Mouse (Mus musculus): ENCODE measurements at regions not wholly inside any gene's neighbourhood (a gene's known extent, or its start where the extent isn't known, plus 50 kb on each side); places are given as distances from the start of the nearest gene placed in this dataset.

- no peak overlapping the region for H3K27ac ChIP-seq (ENCODE audit: low read length)
- H3K9ac ChIP-seq (ENCODE audit: low read length) = no peak overlapping the region
- H3K4me2 ChIP-seq (ENCODE audit: low read depth, low read length) = no peak overlapping the region
- 64% methylated on average over 4 of the region's 4 CpGs for WGBS
- H3K4me1 ChIP-seq (ENCODE audit: control insufficient read depth, insufficient read depth, low read length) = no peaks in the 10 kb centered on the region
- no peaks in the 10 kb centered on the region for H3K27me3 ChIP-seq (ENCODE audit: control insufficient read depth, insufficient read depth, low read length)
- no peak overlapping the region for H3K4me3 ChIP-seq (replicated peaks; ENCODE audit: low read length)
- no peak for ATAC-seq (ENCODE audit: insufficient read depth, low FRiP score)
- H3K36me3 ChIP-seq (ENCODE audit: control insufficient read depth, insufficient read depth, low read length) = no peaks in the 10 kb centered on the region
- no peaks in the 10 kb centered on the region for H3K9me3 ChIP-seq (replicated peaks; ENCODE audit: control insufficient read depth, low read length)
These were observed 86.1 kb downstream of the Abhd5 start for GRCm38 (mm10) chr9:122437464-122437863.

DNA sequence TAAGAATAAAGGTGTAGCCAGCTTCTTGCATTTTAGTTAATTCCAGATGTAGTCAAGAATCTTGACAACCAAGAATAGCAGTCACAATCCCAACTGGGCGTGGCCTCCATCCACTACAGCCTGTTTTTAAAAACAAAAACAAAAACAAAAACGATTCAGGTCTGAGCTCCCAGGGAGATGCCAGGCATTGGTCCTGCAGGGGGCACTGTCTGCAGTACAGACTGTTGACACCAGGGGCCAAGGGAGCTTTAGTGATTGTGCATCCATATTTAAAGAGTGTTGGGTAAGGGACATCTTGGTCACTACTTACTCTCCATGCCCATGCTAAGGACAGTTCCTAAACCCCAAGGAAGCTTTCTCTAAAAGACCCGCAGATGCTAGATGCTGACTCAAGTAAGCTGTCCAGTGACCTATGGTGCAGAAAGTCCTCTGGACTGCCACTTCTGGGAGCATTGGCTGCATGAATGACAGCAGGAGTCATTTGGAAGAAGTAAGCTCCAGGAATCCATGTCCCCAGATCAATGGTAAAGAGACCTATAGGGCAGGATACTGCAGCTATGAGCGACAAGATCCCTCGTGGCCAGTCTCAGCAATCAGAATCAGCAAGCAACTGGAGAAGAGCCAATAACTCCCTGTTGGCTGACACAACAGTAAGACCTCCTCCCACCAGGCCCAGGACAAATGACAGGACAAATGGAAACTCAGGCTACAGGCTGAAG, 95.1 kb downstream of the Abhd5 start:
- no peak overlapping the region for H3K27ac ChIP-seq (ENCODE audit: low read length)
- H3K27me3 ChIP-seq (ENCODE audit: control insufficient read depth, insufficient read depth, low read length) = no peaks in the 10 kb centered on the region
- H3K4me3 ChIP-seq (replicated peaks; ENCODE audit: low read length) = no peak overlapping the region
- no peaks in the 10 kb centered on the region for H3K9me3 ChIP-seq (replicated peaks; ENCODE audit: control insufficient read depth, low read length)
- H3K4me2 ChIP-seq (ENCODE audit: low read depth, low read length) = no peak overlapping the region
- 72% methylated on average over 5 of the region's 5 CpGs for WGBS
- no peaks in the 10 kb centered on the region for H3K36me3 ChIP-seq (ENCODE audit: control insufficient read depth, insufficient read depth, low read length)
- H3K4me1 ChIP-seq (ENCODE audit: control insufficient read depth, insufficient read depth, low read length) = no peaks in the 10 kb centered on the region
- no peak for ATAC-seq (ENCODE audit: insufficient read depth, low FRiP score)
- H3K9ac ChIP-seq (ENCODE audit: low read length) = no peak overlapping the region

- Histone ChIP-seq H3K27ac (ENCODE audit: low read length) (no peak overlapping the region), H3K27me3 (ENCODE audit: control insufficient read depth, insufficient read depth, low read length) (no peaks in the 10 kb centered on the region), H3K4me3 (replicated peaks; ENCODE audit: low read length) (no peak overlapping the region), H3K9me3 (replicated peaks; ENCODE audit: control insufficient read depth, low read length) (no peaks in the 10 kb centered on the region), H3K4me1 (ENCODE audit: control insufficient read depth, insufficient read depth, low read length) (no peaks in the 10 kb centered on the region), H3K36me3 (ENCODE audit: control insufficient read depth, insufficient read depth, low read length) (no peaks in the 10 kb centered on the region), H3K4me2 (ENCODE audit: low read depth, low read length) (no peak overlapping the region), H3K9ac (ENCODE audit: low read length) (no peak overlapping the region)
- ATAC-seq (ENCODE audit: insufficient read depth, low FRiP score) = no peak
- WGBS = 89% methylated on average over 7 of the region's 7 CpGs
These were observed 96.2 kb downstream of the Abhd5 start for GRCm38 (mm10) chr9:122447568-122447967.

GRCm38 (mm10) chr9:122448342-122448741, 96.9 kb downstream of the Abhd5 start:
- 38% methylated on average over 4 of the region's 4 CpGs for WGBS
- no peak overlapping the region for H3K27ac ChIP-seq (ENCODE audit: low read length)
- H3K36me3 ChIP-seq (ENCODE audit: control insufficient read depth, insufficient read depth, low read length) = no peaks in the 10 kb centered on the region
- ATAC-seq (ENCODE audit: insufficient read depth, low FRiP score) = no peak
- H3K9ac ChIP-seq (ENCODE audit: low read length) = no peak overlapping the region
- H3K4me3 ChIP-seq (replicated peaks; ENCODE audit: low read length) = no peak overlapping the region
- H3K27me3 ChIP-seq (ENCODE audit: control insufficient read depth, insufficient read depth, low read length) = no peaks in the 10 kb centered on the region
- H3K9me3 ChIP-seq (replicated peaks; ENCODE audit: control insufficient read depth, low read length) = no peaks in the 10 kb centered on the region
- H3K4me1 ChIP-seq (ENCODE audit: control insufficient read depth, insufficient read depth, low read length) = no peaks in the 10 kb centered on the region
- H3K4me2 ChIP-seq (ENCODE audit: low read depth, low read length) = no peak overlapping the region

DNA sequence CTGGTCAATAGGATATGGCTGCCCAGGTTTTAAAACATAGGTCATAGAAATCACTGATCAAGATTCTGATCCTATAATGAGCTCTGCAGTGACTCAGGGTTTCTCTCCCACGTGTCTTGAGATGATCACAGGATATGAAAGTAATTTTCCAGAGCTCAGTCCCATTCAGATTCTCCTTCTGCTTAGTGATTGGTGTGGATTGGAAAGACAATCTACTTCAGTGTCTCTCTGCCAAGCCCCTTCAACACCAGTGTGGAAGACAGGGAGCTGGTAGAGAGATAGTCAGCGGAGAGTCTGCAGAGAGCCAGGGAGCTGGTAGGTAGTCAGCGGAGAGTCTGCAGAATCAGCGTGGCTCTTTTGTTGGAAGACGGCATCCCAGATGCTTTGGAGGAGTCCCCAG, 99.1 kb downstream of the Abhd5 start:
- no peak overlapping the region for H3K4me2 ChIP-seq (ENCODE audit: low read depth, low read length)

GRCm38 (mm10) chr9:122455301-122455700, 103.9 kb downstream of the Abhd5 start:
- no peak overlapping the region for H3K9ac ChIP-seq (ENCODE audit: low read length)
- ATAC-seq (ENCODE audit: insufficient read depth, low FRiP score) = no peak
- no peak overlapping the region for H3K4me2 ChIP-seq (ENCODE audit: low read depth, low read length)
- H3K9me3 ChIP-seq (replicated peaks; ENCODE audit: control insufficient read depth, low read length) = no peaks in the 10 kb centered on the region
- H3K27me3 ChIP-seq (ENCODE audit: control insufficient read depth, insufficient read depth, low read length) = no peaks in the 10 kb centered on the region
- no peaks in the 10 kb centered on the region for H3K4me1 ChIP-seq (ENCODE audit: control insufficient read depth, insufficient read depth, low read length)
- H3K4me3 ChIP-seq (replicated peaks; ENCODE audit: low read length) = no peak overlapping the region
- no peaks in the 10 kb centered on the region for H3K36me3 ChIP-seq (ENCODE audit: control insufficient read depth, insufficient read depth, low read length)
- WGBS = 64% methylated on average over 8 of the region's 8 CpGs
- H3K27ac ChIP-seq (ENCODE audit: low read length) = no peak overlapping the region

More for the DNA sequence above, 99.1 kb downstream of the Abhd5 start:
- WGBS = 81% methylated on average over 5 of the region's 5 CpGs
- Histone ChIP-seq H3K4me3 (replicated peaks; ENCODE audit: low read length) (no peak overlapping the region), H3K27ac (ENCODE audit: low read length) (no peak overlapping the region), H3K9me3 (replicated peaks; ENCODE audit: control insufficient read depth, low read length) (no peaks in the 10 kb centered on the region), H3K4me1 (ENCODE audit: control insufficient read depth, insufficient read depth, low read length) (no peaks in the 10 kb centered on the region), H3K27me3 (ENCODE audit: control insufficient read depth, insufficient read depth, low read length) (no peaks in the 10 kb centered on the region), H3K9ac (ENCODE audit: low read length) (no peak overlapping the region), H3K36me3 (ENCODE audit: control insufficient read depth, insufficient read depth, low read length) (no peaks in the 10 kb centered on the region)
- ATAC-seq (ENCODE audit: insufficient read depth, low FRiP score) = no peak

GRCm38 (mm10) chr9:122455779-122456178, 104.4 kb downstream of the Abhd5 start:
- ATAC-seq (ENCODE audit: insufficient read depth, low FRiP score) = no peak
- H3K36me3 ChIP-seq (ENCODE audit: control insufficient read depth, insufficient read depth, low read length) = no peaks in the 10 kb centered on the region
- WGBS = 68% methylated on average over 6 of the region's 6 CpGs

DNA sequence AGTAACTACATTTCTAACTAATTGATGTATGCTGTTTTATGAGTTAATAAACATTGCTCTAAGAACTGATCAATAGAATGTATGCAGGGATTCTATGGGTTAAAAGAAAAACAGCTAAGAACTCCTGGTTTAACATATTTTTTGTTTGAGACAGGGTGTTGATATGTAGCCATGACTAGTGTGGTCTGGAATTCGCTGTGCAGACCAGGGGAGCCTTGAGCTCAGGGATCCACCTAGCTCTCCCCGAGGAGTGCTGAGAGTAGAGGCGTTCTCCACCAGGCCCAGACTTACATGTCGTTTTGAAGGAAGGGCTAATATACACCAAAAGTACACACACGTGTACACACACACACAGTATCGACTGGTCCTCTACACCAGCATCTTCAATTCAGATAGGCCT, 108.1 kb downstream of the Abhd5 start:
- Histone ChIP-seq H3K9me3 (replicated peaks; ENCODE audit: control insufficient read depth, low read length) (no peaks in the 10 kb centered on the region), H3K27me3 (ENCODE audit: control insufficient read depth, insufficient read depth, low read length) (no peaks in the 10 kb centered on the region), H3K36me3 (ENCODE audit: control insufficient read depth, insufficient read depth, low read length) (no peaks in the 10 kb centered on the region), H3K27ac (ENCODE audit: low read length) (no peak overlapping the region), H3K4me1 (ENCODE audit: control insufficient read depth, insufficient read depth, low read length) (no peaks in the 10 kb centered on the region), H3K9ac (ENCODE audit: low read length) (no peak overlapping the region), H3K4me2 (ENCODE audit: low read depth, low read length) (no peak overlapping the region), H3K4me3 (replicated peaks; ENCODE audit: low read length) (no peak overlapping the region)
- 64% methylated on average over 6 of the region's 6 CpGs for WGBS
- ATAC-seq (ENCODE audit: insufficient read depth, low FRiP score) = no peak

More at GRCm38 (mm10) chr9:122455779-122456178, 104.4 kb downstream of the Abhd5 start:
- no peak overlapping the region for H3K27ac ChIP-seq (ENCODE audit: low read length)
- H3K27me3 ChIP-seq (ENCODE audit: control insufficient read depth, insufficient read depth, low read length) = no peaks in the 10 kb centered on the region
- no peaks in the 10 kb centered on the region for H3K4me1 ChIP-seq (ENCODE audit: control insufficient read depth, insufficient read depth, low read length)
- H3K9ac ChIP-seq (ENCODE audit: low read length) = no peak overlapping the region
- no peaks in the 10 kb centered on the region for H3K9me3 ChIP-seq (replicated peaks; ENCODE audit: control insufficient read depth, low read length)
- no peak overlapping the region for H3K4me3 ChIP-seq (replicated peaks; ENCODE audit: low read length)
- H3K4me2 ChIP-seq (ENCODE audit: low read depth, low read length) = no peak overlapping the region

GRCm38 (mm10) chr9:122471539-122471938, 120.1 kb downstream of the Abhd5 start:
- H3K9me3 ChIP-seq (replicated peaks; ENCODE audit: control insufficient read depth, low read length) = no peaks in the 10 kb centered on the region
- no peaks in the 10 kb centered on the region for H3K27me3 ChIP-seq (ENCODE audit: control insufficient read depth, insufficient read depth, low read length)
- no peak for ATAC-seq (ENCODE audit: insufficient read depth, low FRiP score)
- H3K4me2 ChIP-seq (ENCODE audit: low read depth, low read length) = no peak overlapping the region
- no peak overlapping the region for H3K4me3 ChIP-seq (replicated peaks; ENCODE audit: low read length)
- H3K4me1 ChIP-seq (ENCODE audit: control insufficient read depth, insufficient read depth, low read length) = no peaks in the 10 kb centered on the region
- 93% methylated on average over 2 of the region's 2 CpGs for WGBS
- H3K27ac ChIP-seq (ENCODE audit: low read length) = no peak overlapping the region
- no peaks in the 10 kb centered on the region for H3K36me3 ChIP-seq (ENCODE audit: control insufficient read depth, insufficient read depth, low read length)
- no peak overlapping the region for H3K9ac ChIP-seq (ENCODE audit: low read length)
